Mouse (Mus musculus): ENCODE results near the gene Adamtsl1.

- no peak for TF ChIP-seq CTCF (IDR thresholded peaks at IDR 0.05; ENCODE audit: control insufficient read depth, insufficient read depth, insufficient read length)
- TF ChIP-seq USF1 (IDR thresholded peaks at IDR 0.05; ENCODE audit: low read depth), result no peak
- TF ChIP-seq CEBPB (IDR thresholded peaks at IDR 0.05; ENCODE audit: low read depth), result no peak
- TF ChIP-seq MYOG (IDR thresholded peaks at IDR 0.05; ENCODE audit: control insufficient read depth, extremely low read depth, insufficient read length), result no peak
- no peak for TF ChIP-seq MAX (IDR thresholded peaks at IDR 0.05)
- no peak for TF ChIP-seq FOSL1 (IDR thresholded peaks at IDR 0.05; ENCODE audit: insufficient read depth, low read length, poor library complexity, severe bottlenecking)
- no peak for TF ChIP-seq MYOD1 (IDR thresholded peaks at IDR 0.05; ENCODE audit: control insufficient read depth, insufficient read length, low read depth)
Measured at GRCm38 (mm10) chr4:86270085-86270484, 756.1 kb downstream of the Adamtsl1 start.
